Mouse (Mus musculus) limb, embryonic 14.5 days (tissue): ENCODE measurements around the gene Ttll12. TPM values are rescaled to one million over a fixed set of nuclear protein-coding genes. Genes with fewer than 3 reads are reported as not detected.

ENCODE experiments used
- ATAC-seq: fragments of 200-750 bp; cut with Nextera tagmentation; 2 replicates; pipeline ENCODE4 v1.8.0; 2017; ENCODE audit warnings: low read depth, moderate number of reproducible peaks, moderate TSS enrichment; ENCODE audit not compliant: low FRiP score
- DNase-seq: peaks from one replicate; pipeline ENCODE4 v3.0.0-alpha.2; 2015; ENCODE audit warnings: low spot score
- H3K27ac ChIP-seq: fragments of 300-500 bp; sonication (generic); replicated peaks from 2 replicates; pipeline ENCODE4 v1.5.1; 2014; ENCODE audit warnings: low read depth, mild to moderate bottlenecking, low read length, moderate library complexity, mixed read lengths
- H3K27me3 ChIP-seq: fragments of 300-500 bp; sonication (generic); 2 replicates; pipeline ENCODE4 v1.6.1; 2014; ENCODE audit warnings: low read length, mixed read lengths; ENCODE audit not compliant: control insufficient read depth, insufficient read depth
- H3K36me3 ChIP-seq: fragments of 300-500 bp; sonication (generic); 2 replicates; pipeline ENCODE4 v1.6.1; 2014; ENCODE audit warnings: mild to moderate bottlenecking, low read length, moderate library complexity, mixed read lengths; ENCODE audit not compliant: control insufficient read depth, insufficient read depth
- H3K4me1 ChIP-seq: fragments of 300-500 bp; sonication (generic); 2 replicates; pipeline ENCODE4 v1.6.1; 2014; ENCODE audit warnings: antibody characterized with exemption, low read length, mixed read lengths; ENCODE audit not compliant: control insufficient read depth, insufficient read depth
- H3K4me2 ChIP-seq: fragments of 300-500 bp; sonication (generic); replicated peaks from 2 replicates; pipeline ENCODE4 v1.6.1; 2014; ENCODE audit warnings: low read depth, mild to moderate bottlenecking, low read length, moderate library complexity; ENCODE audit not compliant: severe bottlenecking
- H3K4me3 ChIP-seq: fragments of 300-500 bp; sonication (generic); replicated peaks from 2 replicates; pipeline ENCODE4 v1.5.1; 2014; ENCODE audit warnings: low read length
- H3K9ac ChIP-seq: fragments of 300-500 bp; sonication (generic); 2 replicates; pipeline ENCODE4 v1.6.1; 2014; ENCODE audit warnings: mild to moderate bottlenecking, low read depth, low read length, moderate library complexity; ENCODE audit not compliant: severe bottlenecking
- H3K9me3 ChIP-seq: fragments of 300-500 bp; sonication (generic); 2 replicates; pipeline ENCODE4 v1.6.1; 2016; ENCODE audit warnings: low read length; ENCODE audit not compliant: control insufficient read depth
- POLR2A ChIP-seq: fragments of 200-500 bp; IDR thresholded peaks from 2 replicates; pipeline ENCODE4 v1.8.0; 2012; ENCODE audit warnings: inconsistent platforms, mild to moderate bottlenecking, moderate library complexity, borderline replicate concordance; ENCODE audit not compliant: insufficient read depth, insufficient read length; ENCODE audit errors: extremely low read depth
- WGBS: fragments of 180-500 bp; shearing (Covaris S2); extraction: QIAGEN DNeasy Blood & Tissue Kit; methylation state at CpG from one replicate; pipeline ENCODE4 v1.1.7; 2014; 5-methylcytosine and 5-hydroxymethylcytosine counted together
- polyA plus RNA-seq, 2 experiments: library from polyadenylated mRNA; depleted of rRNA in 1 of 2; stranded (reverse) in 1 of 2; unstranded in 1 of 2; fragments of >200 nt; fragmentation: Nextera tagmentation in 1 of 2; extraction: Ambion mirVana in 1 of 2; gene quantifications; 2 replicates each; pipeline versions ENCODE4 v1.2.1 to v1.2.3; 2012 to 2014

Ttll12 gene
- polyA plus RNA-seq, 2 experiments: 35.1 to 35.6 TPM

GRCm38 (mm10) chr15:83593702-83594512 is 1.1 kb downstream of the Ttll12 start:
- no peak for ATAC-seq
- peak overlapping the region; percentile 80 for H3K9ac ChIP-seq
- H3K4me1 ChIP-seq: peaks cover 15% of the 10 kb centered on the region
- no peak overlapping the region for H3K27ac ChIP-seq
- peaks cover 5% of the 10 kb centered on the region; the same call in 1 of the 2 replicates for H3K36me3 ChIP-seq
- no peak for DNase-seq
- H3K4me3 ChIP-seq: peak overlapping the region; percentile 79
- H3K4me2 ChIP-seq: peak overlapping the region; percentile 85
- H3K27me3 ChIP-seq: no peaks in the 10 kb centered on the region
- 9% methylated on average over 19 of the region's 19 CpGs for WGBS
- TF ChIP-seq POLR2A: no peak
- H3K9me3 ChIP-seq: no peaks in the 10 kb centered on the region

GRCm38 (mm10) chr15:83593189-83593585 is 1.8 kb downstream of the Ttll12 start:
- Histone ChIP-seq H3K4me1 (peaks cover 15% of the 10 kb centered on the region), H3K9me3 (no peaks in the 10 kb centered on the region), H3K27me3 (no peaks in the 10 kb centered on the region), H3K4me2 (peak overlapping the region; percentile 85; the same call in 1 of the 2 replicates), H3K36me3 (peaks cover 10% of the 10 kb centered on the region), H3K27ac (no peak overlapping the region), H3K9ac (no peak overlapping the region), H3K4me3 (peak overlapping the region; percentile 79; the same call in 1 of the 2 replicates)
- no peak for DNase-seq
- no peak for ATAC-seq
- no peak for TF ChIP-seq POLR2A

- 71% methylated on average over 8 of the region's 8 CpGs for WGBS
- no peaks in the 10 kb centered on the region for H3K27me3 ChIP-seq
- no peak overlapping the region for H3K9ac ChIP-seq
- H3K36me3 ChIP-seq: peaks cover 14% of the 10 kb centered on the region
- H3K27ac ChIP-seq: no peak overlapping the region
- no peak for TF ChIP-seq POLR2A
- no peak overlapping the region for H3K4me2 ChIP-seq
- H3K9me3 ChIP-seq: no peaks in the 10 kb centered on the region
- peaks cover 15% of the 10 kb centered on the region for H3K4me1 ChIP-seq
- DNase-seq (no peak), ATAC-seq (no peak)
- H3K4me3 ChIP-seq: no peak overlapping the region
These were observed 2.4 kb downstream of the Ttll12 start for GRCm38 (mm10) chr15:83592260-83593188.

- Histone ChIP-seq H3K27me3 (no peaks in the 10 kb centered on the region), H3K4me1 (peaks cover 15% of the 10 kb centered on the region), H3K36me3 (peaks cover 19% of the 10 kb centered on the region), H3K27ac (no peak overlapping the region), H3K9me3 (no peaks in the 10 kb centered on the region), H3K4me3 (no peak overlapping the region), H3K4me2 (no peak overlapping the region), H3K9ac (no peak overlapping the region)
- TF ChIP-seq POLR2A: no peak
- DNase-seq (no peak), ATAC-seq (no peak)
- 81% methylated on average over 6 of the region's 6 CpGs for WGBS
These were observed 3.2 kb downstream of the Ttll12 start for GRCm38 (mm10) chr15:83591758-83592157.

GRCm38 (mm10) chr15:83590841-83591240 is 4.1 kb downstream of the Ttll12 start:
- no peak overlapping the region for H3K9ac ChIP-seq
- peaks cover 28% of the 10 kb centered on the region for H3K36me3 ChIP-seq
- WGBS: 92% methylated on average over 4 of the region's 4 CpGs
- no peak for ATAC-seq
- H3K27me3 ChIP-seq: no peaks in the 10 kb centered on the region
- no peak for DNase-seq
- peaks cover 15% of the 10 kb centered on the region for H3K4me1 ChIP-seq
- H3K4me2 ChIP-seq: no peak overlapping the region
- no peak overlapping the region for H3K4me3 ChIP-seq
- no peak overlapping the region for H3K27ac ChIP-seq
- TF ChIP-seq POLR2A: no peak
- H3K9me3 ChIP-seq: peaks cover 5% of the 10 kb centered on the region; the same call in 1 of the 2 replicates
